Mouse (Mus musculus) neural tube, embryonic 10.5 days (tissue): ENCODE measurements around the gene Tmem184c.

Experiments used
- DNase-seq: peaks from one replicate; pipeline ENCODE4 v3.0.0-alpha.2; 2017; ENCODE audit warnings: low spot score; ENCODE audit errors: extremely low spot score

Tmem184c gene

GRCm38 (mm10) chr8:77610374-77610969 lies at the start of gene Tmem184c:
Tmem184c (minus strand) TSS chr8:77610698.
- DNase-seq = peak; percentile 99

DNA sequence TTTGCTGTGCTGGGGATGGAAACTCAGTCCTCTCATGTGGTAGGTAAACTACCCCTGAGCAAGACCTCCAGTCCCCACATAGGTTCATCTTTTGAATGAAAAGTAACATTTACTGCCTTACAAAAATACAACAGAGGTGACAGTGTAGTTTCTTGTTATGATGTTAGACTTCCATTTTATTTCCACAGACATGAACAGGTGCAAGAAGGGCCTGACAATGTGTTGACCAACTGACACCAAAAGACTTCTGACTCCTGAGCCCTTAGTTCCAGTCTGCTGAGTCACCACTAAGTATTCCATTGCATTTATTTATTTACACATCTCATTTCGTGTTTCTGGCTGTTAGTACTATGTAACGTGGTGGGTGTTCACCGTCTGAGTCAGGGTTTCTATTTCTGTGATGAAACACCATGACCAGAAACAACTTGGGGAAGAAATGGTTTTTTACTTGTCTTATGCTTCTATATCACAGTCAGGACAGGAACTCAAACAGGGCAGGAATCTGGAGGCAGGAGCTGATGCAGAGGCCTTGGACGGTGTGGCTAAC lies 49.1 kb upstream of the Tmem184c start:
- no peak for DNase-seq

DNA sequence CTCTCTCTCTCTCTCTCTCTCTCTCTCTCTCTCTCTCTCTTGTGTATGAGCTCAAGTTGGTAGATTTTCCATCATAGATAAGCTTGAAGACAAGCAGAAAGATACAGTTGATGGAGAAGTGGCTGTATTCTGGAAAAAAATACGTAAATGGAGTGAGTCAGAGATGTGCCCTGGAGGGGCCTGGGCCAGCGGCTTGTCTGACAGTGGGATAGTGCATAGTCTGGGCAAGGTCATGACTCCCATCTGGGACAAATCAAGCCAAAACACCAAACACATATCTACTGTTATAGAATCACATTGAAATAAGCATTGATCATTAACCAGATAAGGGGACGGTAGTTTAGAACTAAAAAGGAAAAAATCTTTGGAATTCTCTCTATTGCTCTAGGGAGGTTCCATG lies 47.9 kb upstream of the Tmem184c start:
- DNase-seq = no peak

DNA sequence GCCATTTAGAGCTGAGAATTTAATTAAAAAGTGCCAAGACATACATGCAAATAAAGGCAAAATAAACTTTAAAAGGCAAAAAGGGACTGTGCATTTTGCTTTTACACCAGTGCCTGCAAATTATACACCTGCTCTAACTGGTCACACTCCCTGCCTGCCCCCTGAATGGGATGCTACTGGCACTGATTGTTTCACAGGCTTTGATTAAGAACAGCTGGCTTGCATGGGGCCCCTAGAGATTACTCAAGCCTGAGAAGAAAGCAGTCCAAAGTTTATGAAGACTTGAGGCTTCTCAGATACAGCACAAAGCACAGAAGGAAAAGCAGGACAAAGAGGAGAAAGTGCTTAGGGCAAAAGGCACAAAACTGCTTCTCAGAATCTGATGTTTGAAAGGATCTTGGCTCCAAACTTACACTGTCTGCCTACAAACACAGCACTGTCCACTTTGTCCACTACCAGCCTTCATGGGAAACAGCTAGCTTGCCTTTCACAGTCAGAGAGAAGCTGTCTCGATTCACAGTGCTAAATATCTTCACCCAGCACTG lies 40.2 kb upstream of the Tmem184c start:
- DNase-seq = no peak

- DNase-seq = no peak
These were observed 29.8 kb upstream of the Tmem184c start for GRCm38 (mm10) chr8:77640093-77640839.

- no peak for DNase-seq
These were observed 27.1 kb upstream of the Tmem184c start for GRCm38 (mm10) chr8:77637593-77637992.

GRCm38 (mm10) chr8:77634035-77634434 lies 23.5 kb upstream of the Tmem184c start:
- no peak for DNase-seq

DNA sequence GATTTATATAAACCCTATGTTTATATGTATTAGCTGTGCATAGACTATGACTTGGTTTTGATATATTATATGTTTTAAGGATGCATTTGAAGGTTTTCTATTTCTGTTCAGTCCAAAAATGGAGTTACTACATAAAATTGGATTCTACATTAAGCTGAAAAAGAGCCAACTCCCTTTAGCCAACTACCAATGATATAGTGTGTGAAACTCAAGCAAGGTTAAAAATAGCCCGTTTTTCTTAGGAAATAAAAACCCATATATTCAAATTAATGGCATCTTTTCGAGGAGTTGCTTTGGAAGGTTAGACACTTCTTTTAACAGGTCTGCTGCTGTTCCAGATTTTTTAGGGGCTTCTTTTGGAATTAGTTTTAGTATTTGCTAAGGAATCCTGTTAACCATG lies 22.7 kb upstream of the Tmem184c start:
- DNase-seq = no peak

DNA sequence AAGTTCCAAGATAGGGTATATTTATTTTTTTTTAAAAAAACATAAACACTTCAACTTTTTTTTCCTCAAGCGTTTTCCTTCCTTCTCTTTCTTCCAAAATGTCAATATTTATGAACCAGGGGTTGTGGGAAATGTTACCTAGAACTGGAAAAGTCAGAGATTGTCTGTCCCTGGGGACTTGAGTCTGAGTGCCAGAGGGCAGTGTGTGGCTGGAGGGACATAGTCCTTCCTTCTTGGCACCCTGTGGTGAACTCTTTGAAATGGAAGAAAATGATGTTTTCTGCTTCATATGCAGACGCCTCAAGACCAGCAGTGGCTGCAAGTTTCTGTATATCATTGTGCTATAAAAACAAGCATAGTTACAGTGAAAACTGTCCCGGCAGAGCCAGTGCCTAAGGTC lies 20.2 kb upstream of the Tmem184c start:
- DNase-seq = no peak

DNA sequence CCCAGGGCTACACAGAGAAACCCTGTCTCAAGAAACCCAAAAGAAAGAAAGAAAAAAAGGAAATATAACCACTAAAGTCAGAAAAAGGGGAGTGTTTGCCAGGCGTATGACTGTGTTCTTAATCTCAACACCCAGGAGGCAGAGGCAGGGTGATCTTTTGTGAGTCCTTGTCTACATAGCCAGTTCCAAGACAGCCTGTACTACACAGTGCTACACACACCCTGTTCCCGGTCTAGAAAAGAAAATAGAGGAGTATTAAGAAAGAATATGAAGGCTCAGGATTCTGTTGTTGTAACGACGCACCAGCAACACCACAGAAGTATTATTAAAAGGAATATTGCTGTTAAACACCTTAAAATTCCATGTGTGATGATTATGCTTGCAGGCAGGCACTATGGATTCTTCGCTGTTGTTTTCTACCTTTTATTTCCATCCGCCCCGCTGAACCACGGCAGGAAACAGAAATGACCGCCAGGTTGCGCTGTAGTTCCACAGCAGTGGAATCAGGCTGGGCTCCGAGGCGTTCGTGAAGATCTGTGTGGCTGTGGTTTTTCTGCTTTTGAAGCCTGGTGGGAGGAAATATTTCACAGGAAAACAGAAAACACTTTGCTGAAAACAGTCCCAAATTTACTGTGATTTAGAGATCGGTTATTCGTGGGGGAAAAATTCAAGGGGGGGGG lies 19.5 kb upstream of the Tmem184c start:
- peak; percentile 89 for DNase-seq

GRCm38 (mm10) chr8:77623677-77624209 lies 13.2 kb upstream of the Tmem184c start:
- DNase-seq = no peak

GRCm38 (mm10) chr8:77617916-77618315 lies 7.4 kb upstream of the Tmem184c start:
- no peak for DNase-seq

- DNase-seq = no peak
These were observed 877 bp downstream of the Tmem184c start for GRCm38 (mm10) chr8:77609621-77610020.

- DNase-seq = no peak
These were observed 26.3 kb downstream of the Tmem184c start for GRCm38 (mm10) chr8:77584174-77584573.

DNA sequence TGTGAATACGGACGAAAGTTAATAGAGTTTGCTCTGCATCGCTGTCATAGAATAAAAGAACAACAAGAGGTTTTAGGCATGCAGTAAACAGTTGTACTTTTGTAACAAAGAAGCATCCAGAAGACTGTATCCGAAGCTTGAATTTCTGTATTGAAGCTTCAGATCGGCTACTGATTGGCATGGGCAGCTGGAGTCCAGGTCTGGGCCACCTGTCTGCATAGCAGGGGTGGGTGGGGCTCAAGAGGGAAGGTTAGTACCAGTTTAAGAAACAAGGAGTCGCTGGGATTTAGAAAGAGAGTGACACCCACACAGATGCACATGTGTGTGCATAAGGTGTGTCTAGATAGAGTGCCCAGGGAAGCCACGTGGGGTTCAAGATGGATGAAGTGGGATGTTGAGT lies 32.8 kb downstream of the Tmem184c start:
- DNase-seq = no peak

DNA sequence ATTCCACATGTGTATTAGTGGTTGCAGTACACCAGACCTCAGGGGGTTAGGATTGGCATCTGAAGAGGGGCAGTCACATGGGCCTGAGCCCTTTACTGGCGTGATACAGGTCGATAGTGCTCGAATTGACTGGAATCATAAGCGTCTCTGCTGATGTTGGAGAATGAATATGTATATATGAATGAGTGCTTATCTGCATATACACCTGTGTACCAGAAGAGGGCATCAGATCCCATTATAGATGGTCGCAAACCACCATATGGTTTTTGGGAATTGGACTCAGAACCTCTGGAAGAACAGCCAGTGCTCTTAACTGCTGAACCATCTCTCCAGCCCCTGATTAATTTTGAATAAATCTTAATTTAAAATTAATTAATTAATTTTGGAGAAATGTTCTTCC lies 36.3 kb downstream of the Tmem184c start:
- no peak for DNase-seq

- no peak for DNase-seq
These were observed 49.1 kb downstream of the Tmem184c start for GRCm38 (mm10) chr8:77561441-77561840.

GRCm38 (mm10) chr8:77552491-77552890 lies 58.0 kb downstream of the Tmem184c start:
- no peak for DNase-seq

- DNase-seq = no peak
These were observed 60.5 kb downstream of the Tmem184c start for GRCm38 (mm10) chr8:77549881-77550580.

DNA sequence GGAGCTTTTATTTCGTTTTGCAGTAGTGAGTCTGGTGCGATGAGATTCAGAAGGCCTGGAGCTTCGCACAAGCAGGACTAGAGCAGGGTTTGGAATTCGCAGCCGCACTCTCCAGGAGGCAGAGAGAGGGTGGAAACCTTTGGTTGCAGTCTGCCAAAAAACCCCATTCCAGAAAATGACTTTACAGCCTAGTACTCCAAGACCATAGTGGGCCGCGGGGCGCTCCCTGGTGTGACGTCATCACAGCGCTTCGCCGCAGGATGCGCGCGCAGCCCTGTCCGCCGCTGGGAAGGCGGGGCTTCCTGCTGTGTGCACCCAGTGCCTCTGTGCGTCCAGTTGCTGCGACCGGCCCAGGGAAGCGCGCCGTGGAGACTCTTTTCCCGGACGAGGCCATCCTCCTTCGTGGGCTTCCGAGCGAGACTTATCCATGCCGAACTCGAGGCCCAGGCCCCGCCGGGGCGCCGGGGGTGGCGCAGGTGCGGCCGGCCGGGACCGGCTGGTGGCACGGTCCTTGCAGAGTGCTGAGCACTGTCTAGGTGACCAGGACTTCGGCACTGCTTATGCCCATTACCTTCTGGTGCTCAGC lies 61.3 kb downstream of the Tmem184c start, which contains the start of gene Prmt9:
Gene Prmt9 (plus strand): TSS at position 277 of the 586 bp plus-strand sequence.
- peak; percentile 89 for DNase-seq
